Mouse (Mus musculus) midbrain, postnatal 0 days (tissue): Measurements from ENCODE around the gene Mrpl1. TPM values are rescaled to one million over a fixed set of nuclear protein-coding genes. Genes with fewer than 3 reads are reported as not detected.

Experiments used
- ATAC-seq: fragments of 200-750 bp; cut with Nextera tagmentation; 2 replicates; pipeline ENCODE4 v1.8.0; 2017; ENCODE audit warnings: moderate number of reproducible peaks, mild to moderate bottlenecking, moderate TSS enrichment, moderate library complexity; ENCODE audit not compliant: low FRiP score
- DNase-seq: peaks from one replicate; pipeline ENCODE4 v3.0.0-alpha.2; 2015; ENCODE audit warnings: low spot score
- H3K27ac ChIP-seq: fragments of 300-500 bp; sonication (generic); 2 replicates; pipeline ENCODE4 v1.5.1; 2014; ENCODE audit warnings: low read depth, mild to moderate bottlenecking, low read length, mixed read lengths
- H3K27me3 ChIP-seq: fragments of 300-500 bp; sonication (generic); 2 replicates; pipeline ENCODE4 v1.6.1; 2014; ENCODE audit warnings: low read length, control low read depth, mixed read lengths; ENCODE audit not compliant: insufficient read depth
- H3K36me3 ChIP-seq: fragments of 300-500 bp; sonication (generic); 2 replicates; pipeline ENCODE4 v1.6.1; 2014; ENCODE audit warnings: low read length, control low read depth, mixed read lengths; ENCODE audit not compliant: insufficient read depth
- H3K4me1 ChIP-seq: fragments of 300-500 bp; sonication (generic); 2 replicates; pipeline ENCODE4 v1.6.1; 2014; ENCODE audit warnings: mild to moderate bottlenecking, control low read depth, antibody characterized with exemption, low read length, mixed read lengths; ENCODE audit not compliant: insufficient read depth
- H3K4me2 ChIP-seq: fragments of 300-500 bp; sonication (generic); 2 replicates; pipeline ENCODE4 v1.6.1; 2014; ENCODE audit warnings: low read depth, mild to moderate bottlenecking, low read length, mixed read lengths; ENCODE audit not compliant: poor library complexity, severe bottlenecking
- H3K4me3 ChIP-seq: fragments of 300-500 bp; sonication (generic); 2 replicates; pipeline ENCODE4 v1.5.1; 2014; ENCODE audit warnings: low read depth, mild to moderate bottlenecking, low read length, moderate library complexity
- H3K9ac ChIP-seq: fragments of 300-500 bp; sonication (generic); replicated peaks from 2 replicates; pipeline ENCODE4 v1.6.1; 2014; ENCODE audit warnings: mild to moderate bottlenecking, low read length, moderate library complexity, mixed read lengths; ENCODE audit not compliant: poor library complexity, severe bottlenecking
- H3K9me3 ChIP-seq: fragments of 300-500 bp; sonication (generic); 2 replicates; pipeline ENCODE4 v1.6.1; 2016; ENCODE audit warnings: low read length, control low read depth
- CTCF ChIP-seq: IDR thresholded peaks from 2 replicates; pipeline ENCODE4 v1.5.1; 2016; ENCODE audit warnings: antibody characterized with exemption, mild to moderate bottlenecking
- WGBS: fragments of 180-500 bp; shearing (Covaris S2); extraction: QIAGEN DNeasy Blood & Tissue Kit; methylation state at CpG from one replicate; pipeline ENCODE4 v1.1.7; 2014; 5-methylcytosine and 5-hydroxymethylcytosine counted together
- polyA plus RNA-seq: library from polyadenylated mRNA; unstranded; fragments of >200 nt; fragmentation: Nextera tagmentation; extraction: Ambion mirVana; gene quantifications from 2 replicates; pipeline ENCODE4 v1.2.1, GENCODE M21; 2015
- total RNA-seq: library from RNA; depleted of rRNA; stranded (reverse); fragments of >200 nt; gene quantifications from 2 replicates; pipeline ENCODE4 v1.2.3, GENCODE M21; 2014

Gene Mrpl1
- total and polyA plus RNA-seq, 2 experiments from 2014 or later, result 11.5 to 21.9 TPM

DNA sequence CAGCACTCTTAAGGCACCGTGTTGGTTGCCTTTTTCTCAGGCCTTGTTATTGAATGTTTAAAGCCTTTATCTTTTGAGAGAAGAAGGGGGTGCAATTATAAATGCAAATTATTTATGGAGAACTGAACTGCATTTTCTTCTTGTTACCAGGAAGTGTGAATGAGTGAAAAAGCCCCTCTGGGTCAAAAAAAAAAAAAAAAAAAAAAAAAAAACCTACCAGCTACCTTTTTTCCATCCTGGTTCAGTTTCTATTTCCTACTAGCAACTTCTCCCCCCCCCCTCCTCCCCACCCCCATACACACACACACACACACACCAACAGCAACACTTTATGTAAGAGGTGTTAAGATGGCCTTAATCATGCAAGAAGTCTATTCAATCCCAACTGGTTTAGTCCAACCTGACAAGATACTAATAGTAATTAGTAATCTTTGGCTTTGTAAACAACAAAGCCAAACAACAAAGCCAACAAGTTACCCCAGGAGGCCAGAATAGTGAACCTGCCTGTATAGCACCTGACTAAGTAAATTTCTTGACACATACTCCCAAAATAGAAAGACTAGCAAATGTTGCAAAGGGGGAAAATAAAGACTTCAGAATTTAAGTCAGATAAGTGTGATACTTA, 45.8 kb upstream of the Mrpl1 start:
- Histone ChIP-seq H3K4me2 (peak overlapping the region; percentile 77), H3K36me3 (no peaks in the 10 kb centered on the region), H3K4me3 (peak overlapping the region; percentile 98), H3K9ac (peak overlapping the region; percentile 99), H3K4me1 (peaks cover 4% of the 10 kb centered on the region; the same call in 1 of the 2 replicates), H3K9me3 (no peaks in the 10 kb centered on the region), H3K27ac (peak overlapping the region; percentile 96), H3K27me3 (no peaks in the 10 kb centered on the region)
- ATAC-seq, result no peak
- TF ChIP-seq CTCF, result no peak
- WGBS, result 6% methylated on average over 1 of the region's 1 CpGs
- no peak for DNase-seq

DNA sequence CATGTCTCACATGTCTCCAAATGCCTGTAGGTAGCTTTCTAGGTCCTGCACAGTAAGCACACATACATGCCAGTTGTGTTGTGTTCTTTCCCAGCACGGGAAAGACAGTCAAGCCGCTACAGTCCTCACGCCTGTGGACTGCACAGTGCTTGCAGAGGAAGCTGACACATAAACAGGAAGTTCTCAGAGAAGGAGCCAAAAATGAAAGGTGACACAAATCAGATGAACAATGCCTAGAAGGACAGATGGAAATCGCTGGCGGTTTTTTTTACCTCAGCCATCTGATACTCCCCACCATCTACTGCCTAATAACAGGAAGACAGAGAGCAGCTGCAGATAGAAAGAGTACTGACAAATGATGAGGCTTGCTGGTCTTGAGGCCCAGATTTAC, 45.3 kb upstream of the Mrpl1 start, which contains the start of gene Cnot6l:
TSS of gene Cnot6l (minus strand) at position 151 of the 391 bp plus-strand sequence.
- peak within 1 kb of the TSS; percentile 98 for H3K4me3 ChIP-seq
- H3K4me1 ChIP-seq, result peaks cover 4% of the 10 kb centered on the region; the same call in 1 of the 2 replicates
- H3K27ac ChIP-seq, result peak within 1 kb of the TSS; percentile 96
- H3K36me3 ChIP-seq, result no peaks in the 10 kb centered on the region
- no peaks in the 10 kb centered on the region for H3K27me3 ChIP-seq
- peak within 1 kb of the TSS; percentile 99 for H3K9ac ChIP-seq
- 44% methylated on average over 5 of the region's 5 CpGs for WGBS
- DNase-seq (peak; percentile 27), ATAC-seq (no peak)
- no peaks in the 10 kb centered on the region for H3K9me3 ChIP-seq
- H3K4me2 ChIP-seq, result peak within 1 kb of the TSS; percentile 77
- TF ChIP-seq CTCF, result no peak

DNA sequence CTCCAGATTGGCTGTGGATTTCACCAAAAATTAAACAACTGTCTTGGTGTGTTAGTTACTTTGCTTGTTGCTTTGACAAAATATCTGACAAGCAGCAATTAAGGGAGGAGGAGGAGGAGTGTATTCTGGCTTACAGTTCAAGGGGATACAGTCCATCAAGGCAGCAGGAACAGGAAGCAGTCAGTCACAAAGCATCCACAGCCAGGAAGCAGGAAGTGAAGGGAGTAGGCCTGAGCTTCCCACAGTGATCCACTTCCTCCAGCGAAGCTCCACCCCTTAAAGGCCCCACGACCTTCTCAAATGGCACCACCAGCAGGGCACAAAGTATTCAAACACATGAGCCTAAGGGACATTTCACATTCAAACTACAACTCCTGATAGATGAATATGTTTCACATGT, 42.5 kb upstream of the Mrpl1 start:
- no peaks in the 10 kb centered on the region; the same call in 1 of the 2 replicates for H3K4me1 ChIP-seq
- TF ChIP-seq CTCF, result no peak

DNA sequence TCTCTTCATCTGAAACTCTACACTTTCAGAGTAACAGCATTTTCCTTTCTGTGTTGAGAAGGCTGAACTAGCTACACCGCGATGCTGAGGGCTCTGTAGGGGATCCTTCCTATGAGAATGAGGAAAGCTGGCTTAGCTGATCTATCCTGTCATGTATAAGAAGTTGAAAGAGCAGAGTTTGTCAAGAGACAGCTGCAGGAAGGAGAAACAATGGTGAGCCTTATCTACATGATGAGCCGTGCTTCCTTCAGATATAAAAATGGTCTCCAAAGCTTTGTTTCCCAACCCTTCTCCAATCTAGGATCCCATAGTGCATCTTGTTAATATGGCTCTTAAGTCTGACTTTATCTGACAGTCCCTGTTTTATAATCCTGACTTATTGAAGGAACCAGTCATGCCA, 38.9 kb upstream of the Mrpl1 start:
- no peak for ATAC-seq
- TF ChIP-seq CTCF, result no peak
- WGBS, result 62% methylated on average over 3 of the region's 3 CpGs
- Histone ChIP-seq H3K9me3 (no peaks in the 10 kb centered on the region), H3K9ac (no peak overlapping the region), H3K4me3 (no peak overlapping the region), H3K27me3 (no peaks in the 10 kb centered on the region), H3K4me1 (no peaks in the 10 kb centered on the region), H3K36me3 (no peaks in the 10 kb centered on the region), H3K4me2 (no peak overlapping the region), H3K27ac (no peak overlapping the region)
- DNase-seq, result no peak

More for the DNA sequence above, 42.5 kb upstream of the Mrpl1 start:
- H3K27me3 ChIP-seq, result no peaks in the 10 kb centered on the region
- no peak for DNase-seq
- no peak overlapping the region for H3K9ac ChIP-seq
- H3K4me2 ChIP-seq, result no peak overlapping the region
- WGBS, result 79% methylated on average over 2 of the region's 2 CpGs
- no peak for ATAC-seq
- H3K4me3 ChIP-seq, result no peak overlapping the region
- H3K27ac ChIP-seq, result no peak overlapping the region
- H3K36me3 ChIP-seq, result no peaks in the 10 kb centered on the region
- no peaks in the 10 kb centered on the region for H3K9me3 ChIP-seq

DNA sequence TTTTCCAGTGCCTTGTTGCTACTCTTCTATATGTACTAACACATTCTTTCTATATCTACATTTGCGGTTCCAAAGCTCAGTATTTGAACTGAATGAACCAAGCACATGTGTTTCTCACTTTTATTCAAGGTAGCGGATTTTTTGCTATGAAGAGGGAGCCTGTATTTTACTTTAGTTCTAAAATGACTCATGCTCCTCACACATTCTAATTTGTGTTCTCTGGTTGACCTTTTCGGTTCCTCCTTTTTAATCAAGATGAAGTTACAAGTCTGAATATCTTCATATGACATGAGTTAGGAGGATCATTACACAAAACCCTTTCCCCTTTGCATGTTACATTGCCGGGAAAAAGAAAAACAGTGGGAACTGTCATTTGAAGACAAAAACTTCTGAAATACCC, 37.5 kb upstream of the Mrpl1 start:
- no peak for TF ChIP-seq CTCF
- Histone ChIP-seq H3K9ac (no peak overlapping the region), H3K4me1 (no peaks in the 10 kb centered on the region), H3K27ac (no peak overlapping the region), H3K4me3 (no peak overlapping the region), H3K9me3 (no peaks in the 10 kb centered on the region), H3K27me3 (no peaks in the 10 kb centered on the region), H3K4me2 (no peak overlapping the region), H3K36me3 (no peaks in the 10 kb centered on the region)
- no peak for ATAC-seq
- 94% methylated on average over 4 of the region's 4 CpGs for WGBS
- DNase-seq, result no peak

DNA sequence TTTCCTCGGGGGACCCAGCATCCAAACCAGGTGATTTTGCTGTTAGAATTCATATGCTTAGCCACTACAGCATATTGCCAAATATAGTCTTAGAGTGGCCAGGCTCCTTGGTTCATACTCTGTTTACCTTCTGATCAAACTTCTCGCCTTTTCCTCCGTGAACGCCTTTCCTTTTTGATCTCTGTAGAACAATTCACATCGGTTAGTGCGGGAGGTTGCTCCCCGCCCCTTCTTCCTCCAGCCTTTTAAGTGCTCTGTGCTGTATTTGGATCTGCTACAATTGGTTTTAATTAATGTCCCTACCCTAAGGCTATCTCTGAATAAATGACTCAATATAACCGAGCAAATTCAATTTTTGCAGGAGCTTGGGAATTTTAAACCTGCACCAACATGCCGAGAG, 33.2 kb upstream of the Mrpl1 start:
- no peak for DNase-seq
- no peak for TF ChIP-seq CTCF

More for the DNA sequence above, 33.2 kb upstream of the Mrpl1 start:
- H3K27me3 ChIP-seq, result no peaks in the 10 kb centered on the region
- no peak for ATAC-seq
- H3K4me3 ChIP-seq, result no peak overlapping the region
- no peak overlapping the region for H3K9ac ChIP-seq
- no peaks in the 10 kb centered on the region for H3K4me1 ChIP-seq
- no peak overlapping the region for H3K27ac ChIP-seq
- no peaks in the 10 kb centered on the region for H3K36me3 ChIP-seq
- no peak overlapping the region for H3K4me2 ChIP-seq
- WGBS, result 55% methylated on average over 9 of the region's 9 CpGs
- no peaks in the 10 kb centered on the region for H3K9me3 ChIP-seq
